Mouse (Mus musculus) ES-Bruce4 (cell line): Measurements from ENCODE around the gene Trim71. TPM values are rescaled to one million over a fixed set of nuclear protein-coding genes. Genes with fewer than 3 reads are reported as not detected.

ENCODE experiments used
- H3K27ac ChIP-seq: 2 replicates; pipeline ENCODE4 v1.5.1; 2012; ENCODE audit warnings: low read length, inconsistent platforms; ENCODE audit not compliant: insufficient read depth
- H3K27me3 ChIP-seq: 2 replicates; pipeline ENCODE4 v1.6.1; 2012; ENCODE audit warnings: mild to moderate bottlenecking, low read length, inconsistent platforms; ENCODE audit not compliant: control insufficient read depth, poor library complexity, insufficient read depth, severe bottlenecking
- H3K36me3 ChIP-seq: 2 replicates; pipeline ENCODE4 v1.6.1; 2012; ENCODE audit warnings: inconsistent platforms, mild to moderate bottlenecking, low read length, moderate library complexity; ENCODE audit not compliant: control insufficient read depth, poor library complexity, insufficient read depth, severe bottlenecking
- H3K4me1 ChIP-seq: one replicate; pipeline ENCODE4 v1.8.1; 2011; ENCODE audit warnings: low read length; ENCODE audit not compliant: control insufficient read depth, insufficient read depth
- H3K4me3 ChIP-seq: 2 replicates; pipeline ENCODE4 v1.5.1; 2011; ENCODE audit warnings: low read depth, mild to moderate bottlenecking, low read length
- H3K9ac ChIP-seq: 2 replicates; pipeline ENCODE4 v1.6.1; 2012; ENCODE audit warnings: low read depth, mild to moderate bottlenecking, inconsistent platforms; ENCODE audit not compliant: poor library complexity, severe bottlenecking
- H3K9me3 ChIP-seq: replicated peaks from 2 replicates; pipeline ENCODE4 v1.6.1; 2012; ENCODE audit warnings: mild to moderate bottlenecking, low read length, inconsistent platforms; ENCODE audit not compliant: control insufficient read depth, poor library complexity, insufficient read depth, severe bottlenecking
- CTCF ChIP-seq: IDR thresholded peaks from one replicate; pipeline ENCODE4 v1.8.1; 2011; ENCODE audit warnings: low read depth, low read length
- EP300 ChIP-seq: IDR thresholded peaks from 2 replicates; pipeline ENCODE4 v1.6.1; 2011; ENCODE audit warnings: low read depth, low read length; ENCODE audit not compliant: insufficient read depth
- POLR2A ChIP-seq: IDR thresholded peaks from one replicate; pipeline ENCODE4 v1.8.1; 2011; ENCODE audit warnings: low read length; ENCODE audit not compliant: insufficient read depth
- polyA plus RNA-seq: library from polyadenylated mRNA; stranded (reverse); fragments of >200 nt; gene quantifications from 2 replicates; pipeline ENCODE4 v1.2.4, GENCODE M21; 2011; ENCODE audit warnings: low read depth; ENCODE audit not compliant: missing spikeins, insufficient read depth, insufficient read length

Trim71 gene
- polyA plus RNA-seq, 1 experiment: 120 TPM

DNA sequence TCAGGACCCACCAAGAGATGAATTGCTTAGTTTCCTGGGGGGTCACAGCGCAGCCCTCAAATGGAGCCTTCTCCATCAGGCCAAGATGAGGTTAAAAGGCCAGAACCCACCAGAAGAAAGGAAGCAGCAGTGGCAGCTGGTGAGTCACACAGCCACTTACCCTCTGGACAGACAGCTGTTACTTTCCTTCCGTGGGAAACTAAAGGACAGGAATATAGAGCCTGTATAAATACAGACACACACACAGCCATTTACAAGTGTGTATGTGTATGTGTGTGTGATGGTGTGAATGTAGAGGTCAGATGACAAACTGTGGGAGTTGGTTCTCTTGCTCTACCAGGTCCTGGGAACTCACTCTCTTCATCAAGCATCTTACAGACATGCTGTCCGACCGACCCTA, 57.6 kb downstream of the Trim71 start:
- Histone ChIP-seq H3K9me3 (no peaks in the 10 kb centered on the region), H3K4me1 (peaks cover 1% of the 10 kb centered on the region), H3K27me3 (no peaks in the 10 kb centered on the region), H3K4me3 (no peak overlapping the region), H3K36me3 (peaks cover 40% of the 10 kb centered on the region), H3K27ac (peak overlapping the region; percentile 39), H3K9ac (no peak overlapping the region)
- TF ChIP-seq POLR2A (no peak), EP300 (no peak), CTCF (no peak)

DNA sequence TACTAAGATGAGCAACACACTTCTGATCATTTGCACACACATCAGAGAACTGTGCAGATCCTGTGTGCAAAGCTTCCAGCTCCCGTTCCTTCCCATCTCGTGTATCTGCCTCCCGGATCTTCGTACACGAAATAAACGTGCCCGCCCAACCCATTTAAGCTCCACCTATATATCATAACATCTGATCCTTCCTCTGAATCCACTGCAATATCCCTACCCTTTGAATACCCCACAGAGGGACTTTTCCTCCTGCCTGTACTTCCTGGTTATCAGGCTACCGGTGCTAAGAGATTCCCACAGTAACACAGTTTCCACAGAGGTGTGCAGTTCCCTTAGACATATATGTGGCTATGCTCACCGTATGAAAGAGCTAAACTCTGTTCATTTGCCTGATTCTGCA, 59.4 kb downstream of the Trim71 start, which contains the start of gene Ccr4:
Gene Ccr4 (minus strand): TSS at position 101 of the 400 bp plus-strand sequence.
- no peak within 1 kb of the TSS for H3K4me3 ChIP-seq
- H3K27me3 ChIP-seq: no peaks in the 10 kb centered on the region
- peak within 1 kb of the TSS; percentile 13; the same call in 1 of the 2 replicates for H3K27ac ChIP-seq
- H3K4me1 ChIP-seq: peaks cover 3% of the 10 kb centered on the region
- TF ChIP-seq EP300: no peak
- TF ChIP-seq POLR2A: no peak
- no peak for TF ChIP-seq CTCF
- H3K9me3 ChIP-seq: no peaks in the 10 kb centered on the region
- no peak within 1 kb of the TSS for H3K9ac ChIP-seq
- peaks cover 28% of the 10 kb centered on the region for H3K36me3 ChIP-seq

DNA sequence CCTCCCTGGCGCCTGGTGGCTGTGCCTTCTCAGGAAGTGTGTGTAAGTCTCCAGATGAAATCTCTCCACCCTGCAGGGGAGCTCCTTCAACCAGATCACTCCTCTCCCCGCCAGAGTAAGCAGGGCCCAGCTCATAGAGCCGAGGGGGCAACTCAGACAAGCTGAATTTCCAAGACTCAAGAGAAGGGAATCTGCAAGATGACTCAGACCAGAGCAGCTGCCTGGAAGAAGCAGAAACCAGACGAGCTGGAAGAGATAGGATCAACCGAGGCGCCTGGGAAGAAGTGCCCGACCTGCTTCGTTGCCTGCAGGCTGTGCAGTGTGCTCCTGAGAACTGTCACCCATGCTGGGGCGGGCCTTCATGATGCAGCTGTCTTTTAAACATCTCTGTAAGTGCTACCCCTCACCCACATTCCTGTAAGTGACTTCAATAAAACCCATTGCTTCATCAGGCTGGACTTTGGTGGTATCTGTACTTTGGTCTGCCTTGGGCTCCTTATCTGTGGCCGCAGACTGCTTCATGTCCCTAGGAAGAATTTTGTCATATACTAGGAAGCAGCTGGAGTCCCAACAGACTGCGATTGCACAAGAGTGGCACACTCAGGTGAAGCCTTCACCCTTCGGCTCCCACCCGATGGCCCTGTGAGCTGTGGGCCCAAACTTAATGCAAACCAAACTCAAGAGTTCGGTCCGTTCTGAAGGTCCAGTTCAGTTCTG, 61.3 kb downstream of the Trim71 start:
- peaks cover 9% of the 10 kb centered on the region for H3K36me3 ChIP-seq
- 0 out of 2 replicates have a peak overlapping the region, but pooled peaks have one; percentile 24 for H3K9ac ChIP-seq
- no peaks in the 10 kb centered on the region for H3K27me3 ChIP-seq
- peak overlapping the region; percentile 6 for H3K27ac ChIP-seq
- H3K9me3 ChIP-seq: no peaks in the 10 kb centered on the region
- peaks cover 3% of the 10 kb centered on the region for H3K4me1 ChIP-seq
- TF ChIP-seq POLR2A (no peak), EP300 (no peak), CTCF (no peak)
- no peak overlapping the region for H3K4me3 ChIP-seq

DNA sequence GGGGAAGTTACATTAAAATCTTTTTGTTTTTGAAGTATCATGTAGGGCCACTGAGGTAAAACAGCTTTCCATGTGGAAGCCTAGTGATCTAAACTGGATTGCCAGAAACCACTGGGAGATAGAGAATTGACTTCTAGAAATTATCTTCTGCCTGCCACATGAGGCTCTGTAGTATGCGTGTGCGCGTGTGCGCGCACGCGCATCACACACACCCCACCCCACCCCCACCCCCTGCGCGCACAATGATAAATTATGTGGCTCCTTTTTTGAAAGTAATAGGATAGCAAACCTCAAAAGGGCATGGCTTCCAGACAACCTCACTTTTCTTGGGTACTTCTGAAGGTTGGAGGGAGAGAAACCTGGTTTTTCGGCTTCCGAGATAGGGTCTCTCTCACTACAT, 62.3 kb downstream of the Trim71 start:
- TF ChIP-seq POLR2A (no peak), CTCF (no peak)
- peaks cover 5% of the 10 kb centered on the region for H3K36me3 ChIP-seq
- H3K27me3 ChIP-seq: no peaks in the 10 kb centered on the region
- H3K9me3 ChIP-seq: no peaks in the 10 kb centered on the region
- H3K4me1 ChIP-seq: peaks cover 3% of the 10 kb centered on the region
- peak overlapping the region; percentile 30; the same call in 1 of the 2 replicates for H3K27ac ChIP-seq
- H3K9ac ChIP-seq: no peak overlapping the region
- no peak overlapping the region for H3K4me3 ChIP-seq

DNA sequence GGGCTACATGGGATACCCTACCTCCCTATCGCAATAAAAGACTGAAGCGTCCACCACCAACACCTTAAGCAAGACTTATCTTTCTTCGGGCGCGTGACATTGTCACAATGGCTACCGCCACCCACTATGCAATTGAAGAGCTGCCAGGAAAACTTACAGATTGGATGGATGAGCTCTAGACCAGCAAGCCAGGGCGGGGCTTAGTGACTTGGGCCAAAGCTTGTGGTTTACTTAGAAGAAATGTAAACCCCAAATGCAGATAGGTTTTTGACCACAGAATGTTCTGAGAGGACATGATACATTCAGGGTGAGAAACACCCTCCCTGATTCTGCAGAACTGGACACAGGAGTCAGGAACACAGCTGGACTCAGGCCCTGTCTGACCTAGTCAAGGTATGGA, 63.1 kb downstream of the Trim71 start:
- Histone ChIP-seq H3K36me3 (no peaks in the 10 kb centered on the region; the same call in 1 of the 2 replicates), H3K4me3 (no peak overlapping the region), H3K9me3 (no peaks in the 10 kb centered on the region), H3K4me1 (peaks cover 3% of the 10 kb centered on the region), H3K9ac (peak overlapping the region; percentile 59), H3K27me3 (no peaks in the 10 kb centered on the region), H3K27ac (peak overlapping the region; percentile 96)
- TF ChIP-seq CTCF: no peak
- TF ChIP-seq POLR2A: no peak
- no peak for TF ChIP-seq EP300

DNA sequence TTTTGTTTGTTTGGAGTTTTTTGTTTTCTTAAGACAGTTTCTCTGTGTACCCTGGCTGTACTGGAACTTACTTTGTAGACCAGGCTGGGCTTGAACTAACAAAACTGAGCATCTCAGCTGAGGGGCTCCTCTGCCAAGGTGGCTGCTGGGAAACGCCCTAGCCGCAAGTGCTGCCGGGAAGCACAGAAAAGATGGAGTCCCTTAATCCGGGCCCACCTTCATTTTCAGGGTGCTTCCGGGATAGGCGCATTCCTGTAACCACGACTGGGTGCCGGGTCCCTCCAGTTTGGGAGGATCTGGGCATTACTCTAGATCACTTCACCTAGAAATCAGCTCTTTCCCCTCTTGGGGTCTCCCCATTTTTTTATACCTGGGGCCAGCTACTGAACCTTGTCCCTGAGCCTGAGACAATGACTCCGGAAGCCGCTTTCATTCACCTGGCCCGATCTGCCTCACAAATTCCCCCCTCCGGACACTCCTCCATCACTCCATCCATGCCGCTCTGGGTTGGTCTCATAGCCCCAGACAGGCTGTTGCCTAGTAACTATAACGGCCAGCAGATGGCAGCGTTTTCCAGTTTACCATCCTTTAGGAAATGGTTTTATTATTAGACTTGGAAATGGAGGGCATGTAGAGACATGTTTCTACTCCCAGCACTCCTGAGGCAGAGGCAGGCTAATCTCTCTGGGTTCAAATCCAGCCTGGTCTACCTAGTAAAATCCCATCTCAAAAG, 64.2 kb downstream of the Trim71 start:
- H3K27ac ChIP-seq: peak overlapping the region; percentile 96
- H3K27me3 ChIP-seq: no peaks in the 10 kb centered on the region
- TF ChIP-seq CTCF (peak; percentile 39), EP300 (0 out of 2 replicates have a peak, but pooled peaks have one; percentile 14), POLR2A (no peak)
- H3K4me1 ChIP-seq: peaks cover 3% of the 10 kb centered on the region
- H3K36me3 ChIP-seq: no peaks in the 10 kb centered on the region
- peak overlapping the region; percentile 59 for H3K9ac ChIP-seq
- no peaks in the 10 kb centered on the region for H3K9me3 ChIP-seq
- peak overlapping the region; percentile 34 for H3K4me3 ChIP-seq
